Mouse (Mus musculus) thymus, adult 2 months (tissue): ENCODE results near the gene Ppm1m. TPM values are rescaled to one million over a fixed set of nuclear protein-coding genes. Genes with fewer than 3 reads are reported as not detected.

Source experiments
- DNase-seq: peaks from one replicate; pipeline ENCODE4 v3.0.0; 2021
- H3K27ac ChIP-seq: fragments of 200-500 bp; 2 replicates; pipeline ENCODE4 v1.5.1; 2012; ENCODE audit warnings: low read length, control low read depth; ENCODE audit not compliant: control insufficient read depth, insufficient read depth
- H3K27me3 ChIP-seq: fragments of 200-500 bp; 2 replicates; pipeline ENCODE4 v1.6.1; 2012; ENCODE audit warnings: mild to moderate bottlenecking, low read length, moderate library complexity, mixed read lengths; ENCODE audit not compliant: control insufficient read depth, insufficient read depth
- H3K36me3 ChIP-seq: fragments of 200-500 bp; 2 replicates; pipeline ENCODE4 v1.6.1; 2012; ENCODE audit warnings: mild to moderate bottlenecking, low read length, moderate library complexity; ENCODE audit not compliant: control insufficient read depth, insufficient read depth
- H3K4me1 ChIP-seq: fragments of 200-500 bp; replicated peaks from 2 replicates; pipeline ENCODE4 v1.6.1; 2012; ENCODE audit warnings: low read length; ENCODE audit not compliant: control insufficient read depth, insufficient read depth
- H3K4me3 ChIP-seq: fragments of 200-500 bp; 2 replicates; pipeline ENCODE4 v1.5.1; 2012; ENCODE audit warnings: mild to moderate bottlenecking, low read length, control low read depth, moderate library complexity; ENCODE audit not compliant: control insufficient read depth, insufficient read depth
- CTCF ChIP-seq: fragments of 200-500 bp; IDR thresholded peaks from 2 replicates; pipeline ENCODE4 v1.5.1; 2012; ENCODE audit warnings: mild to moderate bottlenecking, control low read depth, low read length, moderate library complexity, borderline replicate concordance; ENCODE audit not compliant: control insufficient read depth, poor library complexity, insufficient read depth; ENCODE audit errors: extremely low read depth
- POLR2A ChIP-seq: fragments of 200-500 bp; IDR thresholded peaks from 2 replicates; pipeline ENCODE4 v1.6.1; 2012; ENCODE audit warnings: mild to moderate bottlenecking, low read length, control low read depth, moderate library complexity; ENCODE audit not compliant: control insufficient read depth, poor library complexity, insufficient read depth; ENCODE audit errors: extremely low read depth
- WGBS: fragments of 180-500 bp; shearing (Covaris S2); methylation state at CpG from one replicate; pipeline ENCODE4 v1.1.7; 2018; 5-methylcytosine and 5-hydroxymethylcytosine counted together
- polyA plus RNA-seq: library from polyadenylated mRNA; depleted of rRNA; stranded (reverse); fragments of >200 nt; gene quantifications from 2 replicates; pipeline ENCODE4 v1.2.3, GENCODE M21; 2012

Ppm1m gene
- polyA plus RNA-seq, 1 experiment = 58.6 TPM

- WGBS = 99% methylated on average over 2 of the region's 2 CpGs
- TF ChIP-seq POLR2A (no peak), CTCF (no peak)
- DNase-seq = no peak
- Histone ChIP-seq H3K4me3 (no peak overlapping the region), H3K27ac (no peak overlapping the region), H3K4me1 (peaks cover 9% of the 10 kb centered on the region), H3K36me3 (peaks cover 78% of the 10 kb centered on the region), H3K27me3 (no peaks in the 10 kb centered on the region)
These were observed 20.1 kb downstream of the Ppm1m start for GRCm38 (mm10) chr9:106179454-106179853.

- 87% methylated on average over 6 of the region's 6 CpGs for WGBS
- no peak for DNase-seq
- TF ChIP-seq POLR2A = no peak
- TF ChIP-seq CTCF = no peak
- H3K4me3 ChIP-seq = no peak overlapping the region
- H3K4me1 ChIP-seq = peaks cover 14% of the 10 kb centered on the region
- H3K36me3 ChIP-seq = peaks cover 61% of the 10 kb centered on the region
- no peaks in the 10 kb centered on the region for H3K27me3 ChIP-seq
- H3K27ac ChIP-seq = no peak overlapping the region
These were observed 21.7 kb downstream of the Ppm1m start for GRCm38 (mm10) chr9:106177799-106178198.

- no peak overlapping the region for H3K4me3 ChIP-seq
- peaks cover 51% of the 10 kb centered on the region for H3K36me3 ChIP-seq
- 74% methylated on average over 5 of the region's 5 CpGs for WGBS
- TF ChIP-seq CTCF (no peak), POLR2A (no peak)
- no peaks in the 10 kb centered on the region for H3K27me3 ChIP-seq
- H3K27ac ChIP-seq = no peak overlapping the region; the same call in 1 of the 2 replicates
- no peak for DNase-seq
- peaks cover 14% of the 10 kb centered on the region for H3K4me1 ChIP-seq
These were observed 22.8 kb downstream of the Ppm1m start for GRCm38 (mm10) chr9:106176769-106177168.

- no peak for DNase-seq
- no peak overlapping the region for H3K4me3 ChIP-seq
- peaks cover 40% of the 10 kb centered on the region for H3K36me3 ChIP-seq
- peaks cover 14% of the 10 kb centered on the region for H3K4me1 ChIP-seq
- WGBS = 37% methylated on average over 3 of the region's 3 CpGs
- H3K27ac ChIP-seq = no peak overlapping the region
- H3K27me3 ChIP-seq = no peaks in the 10 kb centered on the region
- TF ChIP-seq POLR2A (no peak), CTCF (no peak)
These were observed 23.9 kb downstream of the Ppm1m start for GRCm38 (mm10) chr9:106175552-106176200.

GRCm38 (mm10) chr9:106173363-106173762 is 26.2 kb downstream of the Ppm1m start:
- Histone ChIP-seq H3K27ac (no peak overlapping the region), H3K4me1 (peaks cover 21% of the 10 kb centered on the region), H3K4me3 (no peak overlapping the region), H3K27me3 (no peaks in the 10 kb centered on the region), H3K36me3 (peaks cover 19% of the 10 kb centered on the region)
- 25% methylated on average over 2 of the region's 2 CpGs for WGBS
- TF ChIP-seq CTCF = no peak
- TF ChIP-seq POLR2A = no peak
- no peak for DNase-seq

- no peak overlapping the region for H3K4me3 ChIP-seq
- H3K36me3 ChIP-seq = peaks cover 11% of the 10 kb centered on the region
- TF ChIP-seq POLR2A (no peak), CTCF (no peak)
- 17% methylated on average over 3 of the region's 3 CpGs for WGBS
- peaks cover 21% of the 10 kb centered on the region for H3K4me1 ChIP-seq
- DNase-seq = no peak
- no peak overlapping the region for H3K27ac ChIP-seq
- H3K27me3 ChIP-seq = no peaks in the 10 kb centered on the region
These were observed 27.0 kb downstream of the Ppm1m start for GRCm38 (mm10) chr9:106172527-106172926.

GRCm38 (mm10) chr9:106171346-106172158 is 28.0 kb downstream of the Ppm1m start:
- peaks cover 16% of the 10 kb centered on the region for H3K4me1 ChIP-seq
- TF ChIP-seq POLR2A (0 out of 2 replicates have a peak, but pooled peaks have one; percentile 18), CTCF (no peak)
- H3K27ac ChIP-seq = peak overlapping the region; percentile 73
- peak overlapping the region; percentile 86 for H3K4me3 ChIP-seq
- peaks cover under 1% of the 10 kb centered on the region; the same call in 1 of the 2 replicates for H3K36me3 ChIP-seq
- peak; percentile 46 for DNase-seq
- WGBS = under 1% methylated on average over 30 of the region's 30 CpGs
- H3K27me3 ChIP-seq = no peaks in the 10 kb centered on the region
